Mouse (Mus musculus) forebrain, embryonic 13.5 days (tissue): ENCODE results near the gene Prdx1. TPM values are rescaled to one million over a fixed set of nuclear protein-coding genes. Genes with fewer than 3 reads are reported as not detected.
A peak's percentile ranks its signal among the peaks of the same experiment; 100 is the strongest.
"Not testable (repeated sequence)": the region's sequence is repeated elsewhere in the genome, so short reads cannot be mapped to it uniquely, and the experiment has no call there.

ENCODE experiments used
- ATAC-seq: fragments of 200-750 bp; cut with Nextera tagmentation; 2 replicates; pipeline ENCODE4 v1.8.0; 2017
- H3K27ac ChIP-seq: fragments of 300-500 bp; sonication (generic); 2 replicates; pipeline ENCODE4 v1.5.1; 2015; ENCODE audit warnings: inconsistent platforms, mild to moderate bottlenecking, moderate library complexity
- H3K27me3 ChIP-seq: fragments of 300-500 bp; sonication (generic); 2 replicates; pipeline ENCODE4 v1.6.1; 2015; ENCODE audit warnings: mild to moderate bottlenecking, inconsistent platforms
- H3K36me3 ChIP-seq: fragments of 300-500 bp; sonication (generic); 2 replicates; pipeline ENCODE4 v1.6.1; 2015; ENCODE audit warnings: mild to moderate bottlenecking, inconsistent platforms; ENCODE audit not compliant: poor library complexity, severe bottlenecking
- H3K4me1 ChIP-seq: fragments of 300-500 bp; sonication (generic); 2 replicates; pipeline ENCODE4 v1.6.1; 2015; ENCODE audit warnings: inconsistent platforms
- H3K4me2 ChIP-seq: fragments of 300-500 bp; sonication (generic); 2 replicates; pipeline ENCODE4 v1.6.1; 2015; ENCODE audit warnings: inconsistent platforms, mild to moderate bottlenecking, moderate library complexity
- H3K4me3 ChIP-seq: fragments of 300-500 bp; sonication (generic); 2 replicates; pipeline ENCODE4 v1.5.1; 2015; ENCODE audit warnings: mild to moderate bottlenecking, inconsistent platforms
- H3K9ac ChIP-seq: fragments of 300-500 bp; sonication (generic); 2 replicates; pipeline ENCODE4 v1.6.1; 2015; ENCODE audit warnings: mild to moderate bottlenecking, inconsistent platforms
- H3K9me3 ChIP-seq: fragments of 300-500 bp; sonication (generic); replicated peaks from 2 replicates; pipeline ENCODE4 v1.6.1; 2016; ENCODE audit warnings: inconsistent platforms
- WGBS: fragments of 180-500 bp; shearing (Covaris S2); methylation state at CpG from one replicate; pipeline ENCODE4 v1.1.7; 2015; 5-methylcytosine and 5-hydroxymethylcytosine counted together
- polyA plus RNA-seq: library from polyadenylated mRNA; unstranded; fragments of >200 nt; fragmentation: Nextera tagmentation; extraction: Ambion mirVana; gene quantifications from 2 replicates; pipeline ENCODE4 v1.2.1, GENCODE M21; 2015

Gene Prdx1
- polyA plus RNA-seq, 1 experiment from 2014 or later = 818 TPM

GRCm38 (mm10) chr4:116680521-116680920 is 4.8 kb upstream of the Prdx1 start:
- 88% methylated on average over 4 of the region's 4 CpGs for WGBS
- not testable (repeated sequence) for ATAC-seq, H3K4me1 ChIP-seq, H3K4me3 ChIP-seq, H3K9me3 ChIP-seq, H3K27me3 ChIP-seq, H3K27ac ChIP-seq, H3K36me3 ChIP-seq, H3K9ac ChIP-seq, H3K4me2 ChIP-seq

DNA sequence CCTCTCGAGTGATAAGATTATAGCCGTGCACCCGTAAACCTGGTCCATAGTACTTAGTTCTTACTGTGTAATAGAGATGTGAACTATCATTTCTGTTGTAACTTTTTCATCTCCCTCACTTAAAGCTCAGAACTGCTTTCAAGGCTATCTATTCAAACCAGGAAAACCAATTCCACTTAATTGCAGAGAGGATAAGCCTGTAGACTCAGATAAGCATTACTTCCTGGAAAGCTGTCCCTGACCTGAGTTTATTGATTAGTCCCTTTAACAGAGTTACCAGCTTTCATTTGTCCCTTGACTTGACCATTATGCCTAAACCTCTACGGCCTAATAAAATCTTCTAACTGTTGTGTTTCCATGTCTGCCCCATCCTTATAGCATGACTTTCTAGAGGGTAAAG is 1.4 kb upstream of the Prdx1 start:
- no peak overlapping the region for H3K4me2 ChIP-seq
- no peak overlapping the region for H3K4me3 ChIP-seq
- H3K27me3 ChIP-seq = no peaks in the 10 kb centered on the region
- H3K9me3 ChIP-seq = no peaks in the 10 kb centered on the region
- H3K36me3 ChIP-seq = peaks cover 14% of the 10 kb centered on the region
- no peak overlapping the region for H3K9ac ChIP-seq
- ATAC-seq = no peak
- no peak overlapping the region for H3K27ac ChIP-seq
- WGBS = 94% methylated on average over 4 of the region's 4 CpGs
- H3K4me1 ChIP-seq = peaks cover 21% of the 10 kb centered on the region

- H3K4me3 ChIP-seq = peak overlapping the region; percentile 69; the same call in 1 of the 2 replicates
- H3K36me3 ChIP-seq = peaks cover 21% of the 10 kb centered on the region
- no peaks in the 10 kb centered on the region for H3K27me3 ChIP-seq
- 81% methylated on average over 2 of the region's 2 CpGs for WGBS
- no peaks in the 10 kb centered on the region for H3K9me3 ChIP-seq
- ATAC-seq = no peak
- peak overlapping the region; percentile 79 for H3K4me2 ChIP-seq
- peaks cover 21% of the 10 kb centered on the region for H3K4me1 ChIP-seq
- H3K9ac ChIP-seq = peak overlapping the region; percentile 79; the same call in 1 of the 2 replicates
- peak overlapping the region; percentile 88; the same call in 1 of the 2 replicates for H3K27ac ChIP-seq
Observed at GRCm38 (mm10) chr4:116684665-116685064, 679 bp upstream of the Prdx1 start.

DNA sequence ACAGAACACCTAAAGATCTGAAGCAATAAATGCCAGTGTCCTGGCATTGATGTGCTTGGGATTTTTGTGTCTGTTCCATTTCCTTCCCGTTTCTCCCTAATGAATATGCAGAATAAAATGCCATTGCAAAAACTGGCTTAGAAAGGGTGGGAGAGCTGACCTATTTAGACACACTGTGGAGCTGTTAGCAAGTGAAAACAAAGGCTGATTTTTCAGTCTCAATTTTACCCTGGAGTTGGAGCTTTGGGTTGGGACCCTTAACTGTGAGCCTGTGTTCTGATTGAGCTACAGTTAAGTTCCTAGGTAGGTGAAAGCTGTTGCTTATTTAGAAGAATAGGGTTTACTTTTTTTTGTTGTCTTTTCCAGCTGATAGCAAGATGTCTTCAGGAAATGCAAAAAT is 1.7 kb downstream of the Prdx1 start:
- H3K4me2 ChIP-seq = peak overlapping the region; percentile 79
- H3K27me3 ChIP-seq = no peaks in the 10 kb centered on the region
- H3K36me3 ChIP-seq = peaks cover 34% of the 10 kb centered on the region
- no peak for ATAC-seq
- 20% methylated on average over 1 of the region's 1 CpGs for WGBS
- no peak overlapping the region for H3K27ac ChIP-seq
- H3K4me3 ChIP-seq = peak overlapping the region; percentile 69
- peaks cover 21% of the 10 kb centered on the region for H3K4me1 ChIP-seq
- H3K9me3 ChIP-seq = no peaks in the 10 kb centered on the region
- peak overlapping the region; percentile 79 for H3K9ac ChIP-seq

DNA sequence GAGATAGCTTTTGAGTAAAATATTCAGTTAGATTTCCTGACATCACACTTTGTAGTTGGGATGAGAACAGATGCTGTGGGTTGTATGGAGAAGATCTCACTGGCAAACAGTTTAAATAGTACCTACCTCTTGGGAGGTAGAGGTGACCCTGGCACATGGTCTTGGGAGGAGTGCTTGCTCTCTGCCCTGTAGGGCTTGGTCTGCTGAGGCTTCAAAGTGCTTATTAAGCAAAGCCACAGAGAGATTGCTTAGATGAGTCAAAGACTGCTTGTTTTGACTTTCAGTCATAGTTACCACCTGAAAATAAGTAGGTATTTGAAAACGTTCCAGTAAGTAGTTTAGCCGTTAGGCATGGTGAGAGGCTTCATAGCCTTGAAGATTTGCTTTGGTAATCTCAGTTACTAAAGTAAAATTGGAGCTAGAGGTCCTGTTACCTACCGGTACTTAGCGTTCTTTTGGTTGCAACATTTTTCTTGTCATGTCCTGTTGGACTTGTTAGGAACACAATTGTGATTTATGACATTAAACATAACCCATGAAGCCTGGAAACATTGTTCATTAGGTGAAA is 4.0 kb downstream of the Prdx1 start:
- H3K4me2 ChIP-seq = no peak overlapping the region
- H3K9me3 ChIP-seq = no peaks in the 10 kb centered on the region
- H3K36me3 ChIP-seq = peaks cover 58% of the 10 kb centered on the region
- no peak for ATAC-seq
- H3K4me1 ChIP-seq = peaks cover 21% of the 10 kb centered on the region
- no peak overlapping the region for H3K4me3 ChIP-seq
- 95% methylated on average over 4 of the region's 4 CpGs for WGBS
- no peak overlapping the region for H3K27ac ChIP-seq
- no peaks in the 10 kb centered on the region for H3K27me3 ChIP-seq
- no peak overlapping the region for H3K9ac ChIP-seq

DNA sequence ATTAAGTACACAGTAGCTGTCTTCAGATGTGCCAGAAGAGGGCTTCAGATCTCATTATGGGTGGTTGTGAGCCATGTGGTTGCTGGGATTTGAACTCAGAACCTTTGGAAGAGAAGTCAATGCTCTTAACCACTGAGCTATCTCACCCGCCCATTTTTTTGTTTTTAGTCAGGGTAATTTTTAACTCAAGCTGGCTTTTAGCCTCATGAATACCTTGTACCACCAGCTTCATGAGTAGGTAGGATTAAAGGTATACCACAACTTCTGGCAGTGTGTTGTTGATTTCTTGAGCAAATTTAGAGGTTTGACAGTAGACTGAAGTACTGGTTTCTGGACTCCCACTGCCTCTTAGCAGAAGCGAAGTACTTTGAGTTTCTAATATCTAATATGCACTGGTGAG is 6.8 kb downstream of the Prdx1 start:
- ATAC-seq = no peak
- H3K4me1 ChIP-seq = peaks cover 2% of the 10 kb centered on the region
- no peak overlapping the region for H3K4me2 ChIP-seq
- no peak overlapping the region for H3K27ac ChIP-seq
- H3K4me3 ChIP-seq = no peak overlapping the region
- peaks cover 80% of the 10 kb centered on the region for H3K36me3 ChIP-seq
- no peaks in the 10 kb centered on the region for H3K9me3 ChIP-seq
- H3K9ac ChIP-seq = no peak overlapping the region
- WGBS = 89% methylated on average over 2 of the region's 2 CpGs
- H3K27me3 ChIP-seq = no peaks in the 10 kb centered on the region

- no peak overlapping the region for H3K27ac ChIP-seq
- H3K4me2 ChIP-seq = no peak overlapping the region
- no peak overlapping the region for H3K9ac ChIP-seq
- no peak overlapping the region for H3K4me3 ChIP-seq
- H3K9me3 ChIP-seq = no peaks in the 10 kb centered on the region
- 83% methylated on average over 2 of the region's 2 CpGs for WGBS
- peaks cover 81% of the 10 kb centered on the region for H3K36me3 ChIP-seq
- no peaks in the 10 kb centered on the region for H3K4me1 ChIP-seq
- no peaks in the 10 kb centered on the region for H3K27me3 ChIP-seq
- ATAC-seq = no peak
Observed at GRCm38 (mm10) chr4:116693785-116694184, 8.4 kb downstream of the Prdx1 start.

DNA sequence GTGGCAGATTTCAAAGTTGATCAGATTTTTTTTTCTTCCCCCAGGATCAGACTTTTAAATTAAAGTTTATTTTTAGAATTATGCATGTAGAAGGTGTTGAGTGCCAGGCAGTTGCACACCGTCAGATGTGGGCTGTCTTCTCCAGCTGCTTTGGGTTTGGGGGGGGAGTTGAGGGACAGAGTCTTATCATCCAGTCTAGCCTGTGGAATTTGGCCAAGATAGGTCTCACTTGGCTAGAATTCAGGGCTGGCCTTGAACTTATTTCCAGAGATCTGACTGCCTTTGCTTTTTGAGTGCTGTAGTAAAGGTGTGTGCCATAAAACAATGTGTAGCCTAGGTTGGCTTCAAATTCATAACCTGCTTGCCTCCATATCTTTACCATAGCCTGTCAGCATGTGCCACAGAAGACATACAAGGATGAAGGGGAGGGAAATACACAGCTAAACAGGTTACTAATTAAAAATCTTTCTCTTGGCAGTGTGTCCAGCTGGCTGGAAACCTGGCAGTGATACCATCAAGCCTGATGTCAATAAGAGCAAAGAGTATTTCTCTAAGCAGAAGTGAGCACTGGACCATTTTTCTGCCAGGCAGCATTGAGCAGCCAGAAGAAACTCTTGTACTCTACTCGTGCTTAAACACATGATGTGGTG is 13.5 kb downstream of the Prdx1 start:
- H3K4me1 ChIP-seq = no peaks in the 10 kb centered on the region
- whole genome bisulfite sequencing = 90% methylated on average over 2 of the region's 2 CpGs
- H3K9ac ChIP-seq = no peak overlapping the region
- H3K4me3 ChIP-seq = no peak overlapping the region
- H3K27ac ChIP-seq = no peak overlapping the region
- peaks cover 73% of the 10 kb centered on the region for H3K36me3 ChIP-seq
- no peak for ATAC-seq
- H3K9me3 ChIP-seq = no peaks in the 10 kb centered on the region
- no peak overlapping the region for H3K4me2 ChIP-seq
- no peaks in the 10 kb centered on the region for H3K27me3 ChIP-seq

- 87% methylated on average over 1 of the region's 1 CpGs for WGBS
- H3K36me3 ChIP-seq = peaks cover 63% of the 10 kb centered on the region
- H3K27me3 ChIP-seq = no peaks in the 10 kb centered on the region
- H3K9ac ChIP-seq = no peak overlapping the region
- H3K4me3 ChIP-seq = no peak overlapping the region
- no peak overlapping the region for H3K4me2 ChIP-seq
- H3K9me3 ChIP-seq = no peaks in the 10 kb centered on the region
- ATAC-seq = no peak
- no peak overlapping the region for H3K27ac ChIP-seq
- H3K4me1 ChIP-seq = no peaks in the 10 kb centered on the region
Observed at GRCm38 (mm10) chr4:116700964-116701363, 15.6 kb downstream of the Prdx1 start.

DNA sequence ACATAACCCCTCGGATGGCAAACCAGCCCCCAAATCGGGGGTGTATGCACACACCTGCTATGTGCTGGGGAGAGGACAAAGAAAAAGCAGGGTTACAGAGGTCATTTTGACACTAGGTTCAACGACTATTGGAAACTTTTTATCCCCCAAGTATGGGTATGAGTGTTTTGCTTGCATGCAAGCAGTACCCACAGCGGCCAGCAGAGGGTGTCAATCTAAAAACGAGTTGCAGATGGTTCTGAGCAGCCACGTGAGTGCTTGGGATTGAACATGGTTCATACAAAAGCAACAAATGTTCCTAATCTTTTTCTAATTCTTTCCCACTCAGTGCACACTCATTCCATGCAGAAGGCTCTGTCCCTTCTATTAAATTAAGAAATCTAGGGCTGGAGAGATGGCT is 18.5 kb downstream of the Prdx1 start:
- H3K36me3 ChIP-seq = peaks cover 43% of the 10 kb centered on the region

DNA sequence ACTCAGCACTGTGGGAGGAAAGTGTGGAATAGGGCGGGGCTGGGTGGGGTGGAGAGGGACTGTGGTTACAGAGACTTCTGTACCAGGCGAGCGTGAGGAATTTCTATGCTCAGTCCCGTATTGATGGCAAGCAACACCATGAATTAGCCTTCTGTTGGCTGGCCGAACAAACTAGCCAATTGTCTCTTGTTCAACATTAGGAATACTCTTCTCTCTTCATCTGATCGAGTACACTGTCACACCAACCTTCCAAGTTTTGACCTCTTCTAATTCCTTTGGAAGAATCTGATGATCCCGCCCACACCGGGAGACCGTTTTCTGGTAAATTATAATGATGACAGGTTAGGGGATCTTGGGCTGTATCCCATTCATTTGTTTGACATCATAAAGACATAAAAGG is 22.3 kb downstream of the Prdx1 start:
- H3K4me1 ChIP-seq = peaks cover 19% of the 10 kb centered on the region
- no peaks in the 10 kb centered on the region for H3K27me3 ChIP-seq
- 15% methylated on average over 9 of the region's 9 CpGs for WGBS
- ATAC-seq = no peak; the same call in 1 of the 2 replicates
- H3K27ac ChIP-seq = no peak overlapping the region
- no peaks in the 10 kb centered on the region for H3K9me3 ChIP-seq
- H3K4me3 ChIP-seq = peak overlapping the region; percentile 61
- peak overlapping the region; percentile 66 for H3K4me2 ChIP-seq
- H3K36me3 ChIP-seq = peaks cover 19% of the 10 kb centered on the region
- H3K9ac ChIP-seq = peak overlapping the region; percentile 68

More for the DNA sequence above, 18.5 kb downstream of the Prdx1 start:
- Histone ChIP-seq H3K4me1 (peaks cover 9% of the 10 kb centered on the region), H3K27ac (no peak overlapping the region), H3K9ac (no peak overlapping the region), H3K9me3 (no peaks in the 10 kb centered on the region), H3K4me3 (no peak overlapping the region), H3K4me2 (no peak overlapping the region), H3K27me3 (no peaks in the 10 kb centered on the region)
- 42% methylated on average over 6 of the region's 6 CpGs for WGBS
- no peak for ATAC-seq

DNA sequence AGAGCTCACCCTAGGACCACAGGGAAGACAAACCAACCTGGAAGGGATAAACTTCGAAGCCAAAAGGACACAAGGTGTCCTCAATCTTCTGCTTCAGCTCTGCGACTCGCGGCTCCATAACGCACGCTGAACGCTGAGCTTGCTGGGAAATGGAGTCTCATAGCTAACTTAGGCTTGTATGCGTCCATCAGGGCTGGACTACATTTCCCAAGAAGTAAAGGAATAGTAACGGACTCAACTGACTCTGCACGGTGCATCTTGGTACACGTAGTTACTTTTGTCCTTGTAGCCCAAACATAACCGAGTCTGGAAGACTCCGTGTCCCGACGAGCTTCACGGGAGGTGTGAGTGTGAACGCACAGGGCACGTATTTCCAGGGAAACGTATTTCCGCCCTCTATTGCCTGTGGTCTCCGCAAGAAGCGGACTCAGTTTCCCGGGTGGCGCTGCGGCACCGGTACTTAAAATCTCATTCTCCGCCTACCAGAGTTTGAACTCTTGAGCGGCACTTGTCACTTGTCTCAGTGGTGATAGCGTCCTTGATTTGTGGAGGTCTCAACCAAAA is 22.9 kb downstream of the Prdx1 start, which contains the start of the genes Mmachc and Ccdc163:
Gene Mmachc, minus strand, starts transcription at position 206 of the 564 bp plus-strand sequence.
Gene Ccdc163, plus strand, starts transcription at position 309 of the 564 bp plus-strand sequence.
- whole genome bisulfite sequencing = under 1% methylated on average over 29 of the region's 29 CpGs
- peak; percentile 99 for ATAC-seq
- H3K36me3 ChIP-seq = peaks cover 17% of the 10 kb centered on the region
- peak within 1 kb of the TSS; percentile 68 for H3K9ac ChIP-seq
- H3K27me3 ChIP-seq = no peaks in the 10 kb centered on the region
- H3K4me3 ChIP-seq = peak within 1 kb of the TSS; percentile 61
- H3K27ac ChIP-seq = no peak within 1 kb of the TSS
- H3K4me2 ChIP-seq = peak within 1 kb of the TSS; percentile 66
- no peaks in the 10 kb centered on the region for H3K9me3 ChIP-seq
- peaks cover 19% of the 10 kb centered on the region for H3K4me1 ChIP-seq
